Mouse (Mus musculus) left cerebral cortex, postnatal 36 days (tissue): ENCODE data around the gene Med6. TPM values are rescaled to one million over a fixed set of nuclear protein-coding genes. Genes with fewer than 3 reads are reported as not detected.
"Not testable (repeated sequence)": the region's sequence is repeated elsewhere in the genome, so short reads cannot be mapped to it uniquely, and the experiment has no call there.

Experiments used
- DNase-seq, 2 experiments: peaks; one replicate each; pipeline ENCODE4 v3.0.0; 2021 to 2022; ENCODE audit warnings: low spot score in 2 of 2, mixed read lengths in 1 of 2
- intact Hi-C: fragments of 180-260 bp; cut with DNase I; formaldehyde crosslinking; loops from one replicate; pipeline ENCODE4 v1.15.1; 2025
- total RNA-seq, 2 experiments: library from RNA; stranded (reverse); gene quantifications; 2 replicates each; pipeline ENCODE4 v1.2.3; 2021

Gene Med6
- total RNA-seq, 2 experiments from 2014 or later = 26.5 to 30.6 TPM

GRCm38 (mm10) chr12:81568374-81568773 lies 26.4 kb downstream of the Med6 start, which contains the start of gene Adam21:
Adam21 (minus strand) TSS chr12:81568474.
- intact Hi-C loops = no loop called here
- no peak for DNase-seq

DNA sequence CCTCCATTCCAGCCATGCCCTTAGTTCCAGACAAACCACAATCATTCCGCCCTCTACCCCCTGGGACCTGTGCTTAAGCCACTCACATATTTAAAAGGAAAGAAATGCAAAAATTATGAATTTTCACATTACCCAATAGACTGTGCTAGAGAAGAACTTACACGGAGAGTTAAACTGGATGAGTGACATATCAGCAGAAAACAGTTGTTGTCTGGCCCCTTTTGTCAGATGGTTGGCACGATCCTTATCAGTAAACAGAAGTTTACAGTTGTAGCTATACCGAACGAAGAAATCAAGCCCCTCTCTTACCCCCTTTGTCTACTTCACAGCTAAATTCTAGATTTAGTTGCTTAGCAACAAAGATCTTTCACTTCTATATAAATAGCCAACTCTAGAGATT lies 26.9 kb downstream of the Med6 start:
- no peak for DNase-seq
- intact Hi-C loops = no loop called here

DNA sequence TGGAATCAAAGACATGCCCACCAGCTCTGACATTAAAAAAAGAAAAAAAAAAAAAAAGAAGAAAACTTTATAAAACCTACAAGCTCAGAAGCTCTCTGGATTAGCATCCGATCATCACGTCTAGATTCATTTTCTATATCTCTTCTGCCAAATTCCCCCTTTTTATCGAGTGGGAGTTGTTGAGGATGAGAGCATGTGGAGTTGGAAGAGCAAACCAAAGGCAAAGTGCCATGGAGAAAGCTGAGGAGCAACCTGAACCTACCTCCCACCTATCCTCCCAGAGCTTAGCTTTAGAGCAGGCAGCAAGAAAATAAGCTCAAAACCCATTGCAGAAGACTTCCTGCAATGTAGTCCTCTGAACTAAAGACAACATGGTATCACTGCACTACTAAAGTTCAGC lies 30.6 kb downstream of the Med6 start:
- intact Hi-C loops = no loop called here
- no peak for DNase-seq

DNA sequence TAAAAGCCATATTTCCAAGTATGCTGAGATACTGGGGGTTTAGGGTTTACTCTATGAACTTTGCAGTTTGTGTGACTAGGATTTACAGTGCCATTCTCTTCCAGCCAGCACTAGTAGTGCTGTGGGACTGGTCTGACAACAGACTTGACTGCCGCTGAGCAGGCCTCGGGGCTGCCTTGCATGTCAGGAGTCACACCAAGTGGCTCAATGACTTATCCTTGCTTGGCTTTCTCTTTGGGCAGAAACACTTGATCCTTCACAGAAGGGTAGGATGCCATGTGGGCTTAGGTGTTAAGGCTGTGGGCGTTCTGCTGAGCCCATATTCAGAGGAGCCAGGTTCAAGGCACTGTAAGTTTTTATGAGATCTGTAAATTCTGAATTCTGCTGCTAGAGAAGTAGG lies 45.5 kb downstream of the Med6 start:
- intact Hi-C loops = no loop called here
- DNase-seq = no peak

DNA sequence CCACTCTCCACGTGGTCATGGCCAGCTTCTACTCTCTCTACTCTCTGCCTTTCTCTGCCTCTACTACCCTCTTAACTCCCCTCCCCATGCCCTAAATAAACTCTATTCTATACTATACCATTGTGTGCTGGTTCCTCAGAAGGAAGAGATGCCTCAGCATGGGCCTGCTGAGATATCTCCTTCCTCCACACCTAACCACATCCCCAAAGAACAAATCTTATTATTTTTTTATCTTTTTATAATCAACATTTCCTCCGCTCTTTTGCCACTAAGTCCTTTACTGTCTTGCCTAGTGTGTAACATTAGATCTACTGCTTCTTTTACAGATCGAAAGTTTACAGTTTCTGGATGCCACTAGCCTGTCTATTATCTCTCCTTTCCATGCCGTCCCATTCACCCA lies 47.6 kb downstream of the Med6 start:
- intact Hi-C loops = no loop called here
- DNase-seq = no peak

GRCm38 (mm10) chr12:81533029-81533419 lies 61.8 kb downstream of the Med6 start:
- intact Hi-C loops = loop anchor here (2.0 kb wide), 1 partner anchor 62 kb away; the partner anchor contains the start of gene Med6
- DNase-seq = no peak

- intact Hi-C loops = loop anchor here (2.0 kb wide), 1 partner anchor 62 kb away; the partner anchor contains the start of gene Med6
- peak; percentile 90 for DNase-seq
Measured at GRCm38 (mm10) chr12:81532316-81533028, 62.3 kb downstream of the Med6 start, which contains the start of the genes Gm20498 and Synj2bp. Gm20498 (minus strand) TSS chr12:81532905. Synj2bp (minus strand) TSS chr12:81532911.

- intact Hi-C loops, DNase-seq: not testable (repeated sequence)
Measured at GRCm38 (mm10) chr12:81530587-81530986, 64.2 kb downstream of the Med6 start.

Other genes with a start within 250 kb of the Med6 start
- 1 to 10 TPM; 1.5 to 3.2 TPM for gene Gm4787, start 215.5 kb downstream of the Med6 start, total RNA-seq
- 1 to 10 TPM; 1.8 to 4.3 TPM for gene Adam4, start 173.1 kb downstream of the Med6 start, total RNA-seq
- gene Cox16, start 109.9 kb downstream of the Med6 start, total RNA-seq = 10 to 100 TPM; 34.0 to 45.4 TPM
- 10 to 100 TPM; 39.6 to 40.5 TPM for gene Gm20498, start 62.1 kb downstream of the Med6 start, total RNA-seq
- gene Synj2bp, start 62.1 kb downstream of the Med6 start, total RNA-seq = 10 to 100 TPM; 31.2 to 35.2 TPM
- gene Adam21, start 26.5 kb downstream of the Med6 start, total RNA-seq = under 1 TPM; 0.27 to 0.70 TPM
- gene Ttc9, start 36.2 kb upstream of the Med6 start, total RNA-seq = 10 to 100 TPM; 50.2 to 56.7 TPM
- gene Map3k9, start 186.2 kb upstream of the Med6 start, total RNA-seq = 10 to 100 TPM; 61.1 to 63.1 TPM